Mouse (Mus musculus) cerebellum, postnatal 14 days (tissue): ENCODE results near the gene Ankle1.
A peak's percentile ranks its signal among the peaks of the same experiment; 100 is the strongest.

Experiments
- DNase-seq, 2 experiments: peaks; one replicate each; pipeline ENCODE4 v3.0.0; 2021; ENCODE audit warnings: mixed read lengths in 2 of 2

Gene Ankle1

DNA sequence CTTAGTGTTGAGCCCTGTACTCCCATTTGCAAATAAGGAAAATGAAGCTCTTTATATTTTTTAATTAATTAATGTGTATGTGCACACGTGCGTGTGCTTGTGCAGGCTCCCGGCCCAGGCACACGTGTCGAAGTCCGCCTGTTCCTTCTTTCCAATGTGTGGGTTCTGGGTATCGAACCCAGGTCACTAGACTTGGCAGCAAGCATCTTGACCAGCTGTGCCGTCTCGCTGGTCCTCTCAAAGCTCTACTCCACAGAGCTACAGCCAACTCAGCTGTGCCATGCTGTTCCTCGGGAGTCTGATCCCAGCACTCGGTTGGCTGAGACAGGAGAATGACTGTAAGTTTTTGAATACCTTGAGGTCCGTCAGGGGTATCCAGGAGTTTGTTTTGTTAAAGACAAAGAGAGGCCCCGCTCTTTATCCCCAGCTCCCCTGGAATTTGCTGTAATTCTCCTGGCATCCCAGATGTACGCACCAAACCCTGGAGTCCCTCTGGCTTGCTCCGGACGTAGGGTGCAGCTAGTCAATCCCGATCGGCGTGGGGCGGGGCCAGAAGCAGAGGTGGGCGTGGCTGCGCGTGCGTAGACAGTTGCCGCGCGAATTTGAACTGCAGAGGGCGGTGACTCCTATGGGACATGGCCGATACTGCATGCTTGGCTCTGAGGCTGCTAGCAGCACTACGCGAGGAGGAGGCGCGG is at the start of gene Ankle1:
Gene Ankle1 (plus strand): TSS at position 610 of the 698 bp plus-strand sequence.
- DNase-seq, result peak; percentile 96 to 98

DNA sequence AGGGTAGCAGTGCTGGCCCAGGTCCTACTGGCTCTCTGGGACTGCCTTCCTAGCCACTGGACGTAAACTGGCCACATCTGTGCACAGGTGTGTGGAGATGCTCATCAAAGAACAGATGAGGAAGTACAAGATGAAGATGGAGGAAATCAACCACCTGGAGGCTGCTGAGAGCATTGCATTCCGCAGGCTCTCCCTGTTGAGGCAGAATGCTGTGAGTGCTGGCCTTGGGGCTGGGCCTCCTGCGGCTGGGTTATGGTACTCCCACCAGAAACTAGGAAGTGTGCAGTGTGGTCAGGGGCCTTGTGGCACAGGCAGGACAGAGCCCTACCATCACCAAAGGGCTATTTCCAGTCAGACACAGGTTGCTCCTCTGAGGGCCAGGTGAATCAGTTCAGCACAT is 47.8 kb upstream of the Ankle1 start:
- DNase-seq, result no peak

DNA sequence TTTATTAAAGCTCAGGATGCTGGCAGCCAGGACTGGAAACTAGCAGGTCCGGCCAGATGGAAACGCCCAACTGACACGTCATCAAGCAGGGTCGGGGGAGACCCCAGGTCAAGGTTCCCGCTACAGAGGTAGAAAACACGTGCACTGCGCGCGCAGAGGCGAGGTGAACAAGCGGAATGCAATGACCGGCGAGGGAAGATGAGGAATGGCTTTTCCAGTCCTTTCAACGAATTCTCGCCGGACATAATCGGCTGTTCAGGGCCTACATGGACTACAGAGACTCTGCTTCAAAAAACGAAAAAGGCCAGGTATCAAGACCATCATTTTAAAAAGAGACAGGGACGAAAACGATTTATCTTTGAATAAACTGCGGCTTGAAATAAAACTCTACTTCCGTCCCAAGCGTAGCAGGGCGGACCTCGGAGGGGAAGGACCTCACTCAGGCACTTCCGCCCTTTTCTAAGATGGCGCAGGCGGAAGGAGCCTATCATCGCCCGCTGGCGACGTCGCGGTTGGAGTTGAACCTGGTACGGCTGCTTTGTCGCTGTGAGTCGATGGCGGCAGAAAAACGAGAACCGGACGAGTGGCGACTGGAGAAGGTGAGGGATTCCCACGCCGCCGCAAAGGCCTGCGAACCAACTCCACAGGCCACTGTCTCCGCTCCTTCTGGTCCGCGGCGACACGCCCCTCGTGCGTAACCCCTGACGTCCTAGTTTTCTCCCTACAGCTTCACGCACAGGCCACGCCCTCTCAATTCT is 38.9 kb upstream of the Ankle1 start, which contains the start of gene Use1:
Gene Use1 (plus strand): TSS at position 78 of the 758 bp plus-strand sequence.
- peak; percentile 88 to 92 for DNase-seq

DNA sequence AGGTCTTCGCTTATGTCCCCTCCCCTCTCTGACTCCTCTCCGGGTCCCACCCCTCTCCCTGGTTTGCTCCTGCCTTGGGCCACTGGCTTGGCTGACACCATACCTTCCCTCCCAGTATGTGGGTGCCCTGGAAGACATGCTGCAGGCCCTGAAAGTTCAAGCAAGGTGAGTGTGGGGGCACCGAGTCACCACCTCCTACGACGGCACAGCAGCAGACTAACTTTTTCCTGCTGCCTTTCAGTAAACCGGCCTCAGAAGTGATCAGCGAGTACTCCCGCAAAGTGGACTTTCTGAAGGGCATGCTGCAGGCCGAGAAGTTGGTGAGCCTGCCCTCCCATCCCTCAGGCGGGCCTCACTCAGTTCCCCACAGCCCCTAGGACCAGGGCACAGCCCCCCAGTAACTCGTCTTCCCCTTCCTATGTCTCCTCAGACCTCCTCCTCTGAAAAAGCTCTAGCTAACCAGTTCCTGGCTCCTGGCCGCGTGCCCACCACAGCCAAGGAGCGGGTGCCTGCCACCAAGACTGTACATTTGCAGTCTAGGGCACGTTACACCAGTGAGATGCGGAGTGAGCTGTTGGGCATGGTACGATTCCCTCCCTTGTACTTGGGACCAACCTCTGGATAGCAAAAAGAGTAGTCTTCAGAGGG is 38.2 kb upstream of the Ankle1 start:
- peak; percentile 54 to 57 for DNase-seq

DNA sequence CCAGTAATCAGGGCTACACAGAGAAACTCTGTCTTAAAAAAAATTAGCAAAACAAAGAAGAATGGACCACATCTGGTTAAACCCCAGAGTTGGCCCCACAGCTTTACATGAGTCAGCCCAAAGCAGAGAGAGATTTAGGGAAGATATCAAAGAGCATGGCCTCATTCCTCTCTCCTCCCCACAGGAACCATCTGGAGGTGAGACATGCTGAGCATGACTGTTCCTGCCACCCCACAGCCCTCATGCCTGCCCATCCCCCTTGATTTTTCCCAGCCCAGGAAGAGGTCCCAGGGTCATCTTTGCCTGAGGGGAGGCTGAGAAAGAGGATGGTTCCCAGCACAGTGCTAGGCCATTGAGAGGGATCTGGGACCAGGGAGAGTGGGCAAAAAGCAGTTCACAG is 37.4 kb upstream of the Ankle1 start:
- DNase-seq, result no peak

DNA sequence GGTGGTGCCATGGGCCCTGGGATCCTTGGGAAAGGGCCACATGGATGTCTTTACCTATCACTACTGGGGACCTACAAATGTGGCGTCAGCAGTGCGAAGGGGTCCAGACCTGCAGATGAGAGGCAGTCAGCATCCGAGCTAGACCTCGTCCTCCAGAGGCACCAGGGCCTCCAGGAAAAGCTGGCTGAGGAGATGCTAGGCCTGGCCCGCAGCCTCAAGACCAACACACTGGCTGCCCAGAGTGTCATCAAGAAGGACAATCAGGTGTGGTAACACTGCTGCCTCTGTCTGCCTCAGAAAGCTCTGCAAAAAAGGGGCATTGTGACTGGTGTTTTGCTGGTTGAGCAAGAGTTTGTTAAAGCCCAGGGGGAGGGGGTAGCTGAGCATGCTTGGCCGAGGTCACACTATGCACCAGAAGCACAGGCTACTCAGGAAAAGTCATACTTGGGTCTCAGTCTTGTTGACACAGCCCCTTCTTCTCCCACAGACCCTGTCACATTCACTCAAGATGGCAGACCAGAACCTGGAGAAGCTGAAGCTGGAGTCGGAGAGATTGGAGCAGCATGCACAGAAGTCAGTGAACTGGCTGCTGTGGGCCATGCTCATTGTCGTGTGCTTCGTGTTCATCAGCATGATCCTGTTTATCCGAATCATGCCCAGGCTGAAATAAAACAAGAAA is 36.6 kb upstream of the Ankle1 start:
- DNase-seq, result no peak

DNA sequence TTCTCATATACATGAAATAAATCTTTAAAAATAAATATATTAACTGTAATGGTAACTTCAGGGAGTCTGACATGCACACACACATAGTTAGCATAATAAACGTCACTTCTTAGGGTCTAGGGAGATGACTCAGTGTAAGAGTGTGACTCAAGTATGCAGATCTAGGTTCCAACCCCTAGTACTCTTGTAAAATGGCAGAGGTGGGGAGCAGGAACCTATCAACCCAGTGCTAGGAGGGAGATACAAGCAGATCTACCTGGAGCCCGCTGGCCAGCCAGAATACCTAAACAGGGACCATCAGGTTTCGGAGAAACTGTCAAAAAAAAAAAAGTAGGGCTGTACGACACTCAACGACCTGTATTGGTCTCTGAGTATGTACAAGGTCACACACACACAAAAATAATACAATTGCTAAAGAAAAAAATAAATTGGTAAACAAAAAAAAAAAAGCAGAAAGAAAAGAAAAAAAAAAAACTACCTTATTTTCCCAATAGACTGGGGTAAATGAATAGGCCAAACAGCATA is 35.0 kb upstream of the Ankle1 start:
- DNase-seq, result no peak

DNA sequence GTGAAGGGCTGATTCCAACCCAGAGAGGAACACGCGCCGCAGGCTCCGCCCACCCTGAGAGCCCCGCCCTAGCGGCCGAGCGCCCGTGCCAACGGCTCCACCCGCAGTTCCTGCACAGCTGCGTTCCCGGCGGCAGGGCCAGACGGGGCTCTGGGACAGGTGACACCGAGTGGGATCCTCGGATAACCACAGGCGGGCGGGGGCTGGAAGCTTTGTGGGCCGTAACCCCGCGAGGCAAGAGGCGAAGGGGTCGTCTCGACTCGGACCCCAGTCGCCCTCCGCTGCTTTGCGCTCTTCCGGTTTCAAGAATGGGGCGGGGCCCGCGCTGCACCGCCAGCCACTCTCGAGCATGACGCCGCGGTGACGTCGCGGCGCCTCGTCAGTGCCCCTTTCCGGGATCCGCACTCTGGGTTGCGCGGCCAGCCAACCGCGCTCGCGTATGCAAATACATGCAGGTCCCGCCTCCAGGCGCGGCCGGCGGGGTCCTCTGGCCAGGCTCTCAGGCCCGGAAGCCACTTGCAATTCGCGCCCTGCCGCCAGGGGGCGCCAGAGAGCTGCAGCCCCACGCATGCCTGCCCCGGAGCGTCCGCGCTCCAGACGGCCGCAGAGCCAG is 34.5 kb upstream of the Ankle1 start, which contains the start of gene Ocel1:
Gene Ocel1 (plus strand): TSS at position 63 of the 613 bp plus-strand sequence.
- peak; percentile 95 to 97 for DNase-seq

DNA sequence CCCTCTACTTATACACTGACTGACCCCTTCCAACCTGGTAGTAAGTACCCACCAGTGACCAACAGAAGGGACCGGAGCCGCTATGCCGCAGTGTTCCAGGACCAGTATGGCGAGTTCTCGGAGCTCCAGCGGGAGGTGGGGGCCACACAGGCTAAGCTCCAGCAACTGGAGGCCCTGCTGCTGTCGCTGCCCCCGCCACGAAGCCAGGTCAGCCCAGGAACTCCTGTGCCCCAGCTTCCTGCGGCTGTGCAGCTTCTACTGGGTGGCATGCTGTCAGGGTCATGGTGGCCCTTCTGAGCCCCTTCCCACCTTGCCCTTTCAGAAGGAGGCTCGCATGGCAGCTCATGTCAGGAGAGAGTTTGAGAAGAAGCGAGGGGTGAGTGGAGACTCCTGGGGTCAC is 33.4 kb upstream of the Ankle1 start:
- DNase-seq, result no peak

DNA sequence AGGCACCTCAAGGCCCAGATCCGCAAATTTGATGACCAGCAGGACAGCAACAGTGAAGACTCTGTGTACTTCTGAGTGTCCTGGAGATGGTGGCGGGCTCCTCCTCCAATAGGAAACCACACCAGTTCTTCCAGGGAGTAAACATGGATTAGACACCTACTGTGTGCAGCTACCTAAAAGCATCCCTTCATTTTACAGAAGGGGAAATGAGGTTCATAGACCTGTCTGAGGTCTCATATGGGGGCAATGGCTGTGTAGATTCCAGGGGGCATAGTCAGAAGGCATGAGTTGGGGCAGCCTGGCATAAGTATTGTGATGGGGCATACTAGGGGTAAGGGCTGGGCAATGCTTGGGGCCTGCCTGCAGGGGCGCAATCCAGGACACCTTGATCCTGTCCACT is 32.8 kb upstream of the Ankle1 start:
- no peak for DNase-seq

DNA sequence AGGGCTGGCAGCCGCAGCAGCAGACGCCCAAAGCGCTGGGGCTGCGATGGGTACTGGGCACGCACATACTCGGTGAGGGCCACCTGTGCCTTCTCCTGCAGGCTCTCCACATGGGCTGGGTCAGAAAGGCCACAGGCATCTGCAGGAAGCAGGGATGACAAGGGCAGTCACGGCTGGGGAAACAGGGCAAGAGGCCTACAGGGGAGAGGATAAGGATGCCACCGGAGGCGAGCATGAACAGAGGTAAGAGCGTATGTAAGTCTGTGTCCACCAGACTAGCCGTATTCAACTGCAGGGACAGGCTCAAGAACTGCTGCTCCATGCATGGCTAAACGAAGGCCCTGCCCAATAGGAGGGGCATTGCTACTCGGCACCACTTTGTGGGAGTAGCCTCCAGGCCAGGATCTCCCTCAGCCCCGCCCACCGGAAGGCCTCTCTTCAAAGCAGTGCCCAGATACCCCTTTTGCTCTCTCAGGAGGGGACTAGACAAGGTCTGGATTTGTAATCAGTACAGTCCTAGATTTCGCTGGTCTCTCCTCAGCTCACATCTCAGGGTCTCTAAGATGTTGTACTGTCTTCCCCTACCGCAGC is 31.1 kb upstream of the Ankle1 start:
- DNase-seq, result peak in 1 of 2 experiments; percentile 48

DNA sequence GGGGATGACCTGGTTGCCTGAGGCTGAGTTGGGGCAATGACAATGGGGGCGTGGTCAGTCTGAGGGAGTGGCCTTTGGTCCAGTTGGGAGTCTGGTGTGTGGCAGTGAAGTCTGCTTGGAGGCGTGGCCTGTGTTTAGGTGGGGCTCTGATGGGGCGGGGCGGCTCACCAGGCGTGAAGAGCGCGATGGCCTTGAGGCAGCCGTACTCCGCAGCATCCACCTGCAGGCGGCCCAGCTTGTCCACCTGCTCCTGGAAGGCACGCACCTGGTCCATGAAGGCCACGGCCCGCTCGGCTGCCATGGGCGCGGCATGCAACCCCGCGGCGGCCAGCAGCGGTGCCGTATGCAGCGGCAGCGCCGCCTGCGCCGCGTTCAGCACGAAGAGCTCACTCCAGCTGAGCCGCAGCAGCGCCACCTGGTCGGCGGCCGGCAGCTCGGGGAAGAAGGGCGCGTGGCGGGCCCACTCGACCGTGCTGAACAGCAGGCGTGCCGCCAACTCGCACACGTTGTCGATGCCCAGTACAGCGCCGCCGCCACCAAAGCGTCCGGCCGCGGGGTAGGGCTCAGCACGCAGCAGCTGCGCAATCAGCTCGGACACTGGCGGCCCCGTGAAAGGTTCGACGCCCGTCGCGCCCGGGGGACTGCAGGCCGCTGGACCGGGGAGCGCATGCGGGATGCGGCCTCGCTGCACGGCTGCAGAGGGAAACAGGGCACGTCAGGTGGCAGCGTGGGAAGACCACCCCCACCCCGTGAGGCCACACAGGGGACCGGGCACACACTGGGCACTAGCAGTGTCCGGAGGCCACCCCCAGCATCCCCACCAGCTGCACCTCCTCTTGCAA is 30.0 kb upstream of the Ankle1 start:
- peak; percentile 83 to 85 for DNase-seq

DNA sequence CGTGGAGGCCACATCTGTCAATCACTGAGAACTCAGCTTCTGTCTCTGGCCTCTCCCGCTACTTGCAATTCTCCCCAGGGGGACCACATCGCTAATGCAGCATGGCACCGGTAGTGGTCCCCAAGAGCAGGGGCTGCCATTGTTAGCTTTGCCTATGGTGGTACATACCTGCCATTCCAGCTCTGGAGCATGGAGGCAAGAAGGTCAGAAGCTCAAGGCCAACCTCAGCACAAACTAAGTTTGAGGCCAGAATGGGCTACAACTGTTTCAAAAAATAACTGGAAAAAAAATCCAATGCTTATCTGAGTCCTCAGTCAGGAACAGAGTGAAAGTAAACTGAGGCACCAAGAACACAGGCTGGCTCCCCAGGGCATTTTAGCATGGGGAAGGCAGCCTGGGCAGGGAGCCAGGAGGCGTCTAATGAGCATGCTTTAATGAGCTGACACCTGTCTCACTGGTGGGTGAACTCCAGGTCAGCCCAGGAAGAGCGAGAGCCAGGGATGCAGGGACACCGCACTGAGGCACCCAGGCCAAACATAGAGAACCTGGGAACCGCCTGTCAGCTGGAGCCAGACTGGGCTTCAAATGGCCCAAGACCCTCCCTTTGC is 29.3 kb upstream of the Ankle1 start:
- DNase-seq, result peak in 1 of 2 experiments; percentile 62

DNA sequence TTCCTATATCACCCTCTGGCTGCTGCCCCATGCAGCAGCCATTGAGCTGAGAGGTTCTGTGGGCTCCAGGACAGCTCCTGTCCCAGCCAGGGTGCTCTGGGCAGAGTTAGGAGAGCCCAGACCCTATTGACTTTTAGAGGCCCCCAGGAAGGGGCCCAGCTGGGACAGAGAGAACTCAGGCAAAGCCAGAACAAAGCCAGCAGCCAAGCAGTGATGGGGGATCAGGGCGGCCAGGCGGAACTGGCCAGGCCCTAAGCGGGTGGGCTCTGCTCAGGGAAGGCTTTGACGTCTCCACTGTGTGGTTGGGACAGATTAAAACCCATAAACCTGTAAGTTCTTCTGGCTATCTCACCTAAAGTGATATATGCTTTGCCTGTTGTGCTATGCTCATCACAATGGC is 26.8 kb upstream of the Ankle1 start:
- DNase-seq, result no peak

DNA sequence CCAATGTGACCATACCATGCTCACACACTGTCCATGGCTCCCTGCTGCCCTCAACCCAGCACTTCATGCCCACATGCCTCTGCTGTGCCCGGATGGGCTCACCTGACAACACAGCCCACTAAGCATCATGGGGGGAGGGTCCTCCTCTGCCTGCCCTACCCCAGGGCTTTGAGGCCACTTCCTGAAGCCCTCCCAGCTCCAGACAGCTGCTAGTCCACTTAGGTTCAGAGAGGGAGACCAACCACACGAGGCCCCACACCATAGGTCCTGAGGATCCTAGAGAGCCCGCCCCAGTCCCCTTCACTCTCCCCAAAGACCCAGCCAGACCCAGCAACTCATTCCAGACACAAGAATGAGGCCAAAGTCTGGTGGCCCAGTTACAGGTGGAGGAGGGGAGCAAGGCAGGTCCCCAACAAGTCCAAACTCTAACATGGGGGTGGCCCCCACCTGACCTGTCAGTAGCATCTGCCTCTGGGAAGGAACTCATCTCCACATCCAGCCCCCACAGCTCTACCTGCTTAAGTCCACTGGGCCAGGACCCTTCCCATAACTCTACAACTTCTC is 26.2 kb upstream of the Ankle1 start:
- DNase-seq, result no peak

DNA sequence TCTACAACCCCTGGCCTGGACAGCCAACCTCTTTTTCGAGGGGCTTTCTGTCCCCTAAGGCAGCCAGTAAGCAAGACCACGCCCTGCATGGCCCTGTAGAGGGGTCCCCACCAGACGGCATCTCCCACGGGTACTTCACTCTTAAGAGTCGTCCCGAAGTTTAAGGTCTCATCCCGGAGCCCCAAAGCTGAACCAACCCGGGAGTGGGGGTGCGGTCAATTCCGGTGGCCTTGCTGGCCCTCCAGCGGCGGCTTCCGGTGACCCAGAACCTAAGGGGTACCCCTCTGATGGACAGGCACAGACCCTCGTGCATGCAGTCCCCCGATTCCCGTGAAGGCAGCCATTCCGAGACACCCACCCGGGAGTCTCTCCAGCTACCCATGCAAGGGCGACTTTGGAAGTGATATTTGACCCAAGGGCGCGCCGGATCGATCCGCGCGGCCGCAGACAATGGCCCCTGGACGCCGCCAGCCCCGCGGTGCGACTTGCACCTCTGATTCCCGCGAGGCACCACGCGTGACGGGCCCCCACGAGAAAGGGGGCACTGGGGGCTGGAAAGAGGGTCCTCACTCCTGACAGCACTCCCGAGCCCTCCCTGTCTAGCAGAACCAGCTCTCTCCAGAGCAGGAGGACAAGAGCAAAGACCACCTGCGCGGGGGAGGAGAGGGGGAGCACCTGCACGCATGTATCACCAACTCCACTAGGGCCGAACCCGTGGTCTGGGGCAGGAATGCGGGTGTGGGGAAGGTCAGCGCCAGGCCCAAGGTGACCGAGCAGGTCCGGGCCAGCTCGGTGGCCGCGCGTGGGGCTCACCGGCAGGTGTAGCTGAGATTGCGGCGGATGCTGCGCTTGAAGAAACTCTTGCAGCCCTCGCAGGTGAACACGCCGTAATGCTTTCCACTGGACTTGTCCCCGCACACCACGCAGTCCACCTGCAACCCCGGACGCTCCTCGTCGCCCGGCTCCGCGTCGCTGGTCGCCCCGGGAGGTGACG is 25.3 kb upstream of the Ankle1 start:
- peak in 1 of 2 experiments; percentile 50 for DNase-seq

DNA sequence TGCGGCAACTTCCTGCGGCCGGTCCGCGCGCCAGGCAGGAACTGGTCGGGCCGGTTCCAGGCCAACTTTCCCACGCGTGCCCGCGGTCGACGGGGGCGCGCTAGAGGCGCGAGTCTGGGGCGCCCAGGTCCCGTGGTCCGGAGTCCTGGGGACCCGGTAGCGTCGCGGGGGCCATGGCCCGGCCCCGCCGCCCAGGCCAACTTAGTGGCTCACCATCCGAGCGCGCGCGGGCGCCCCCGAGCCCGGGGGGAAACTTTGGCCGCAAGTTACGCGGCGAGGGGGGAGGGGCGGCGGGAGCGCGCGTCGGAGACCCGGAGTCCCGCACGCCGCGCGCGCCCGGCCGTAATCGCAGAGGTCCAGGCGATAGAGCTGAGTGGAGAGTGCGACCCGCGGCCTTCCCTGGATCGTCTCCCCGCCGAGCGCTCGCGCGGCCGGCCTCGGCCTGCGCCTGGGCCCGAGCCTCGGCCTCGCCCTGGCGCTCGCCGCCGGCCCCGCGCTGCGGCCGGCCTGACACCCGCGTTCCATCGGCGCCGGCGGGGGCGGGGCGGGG is 24.3 kb upstream of the Ankle1 start, which contains the start of gene Nr2f6:
Gene Nr2f6 (minus strand): TSS at position 540 of the 550 bp plus-strand sequence.
- peak; percentile 78 to 81 for DNase-seq
